Mouse (Mus musculus): Measurements from ENCODE around the gene Ltbp2. TPM values are rescaled to one million over a fixed set of nuclear protein-coding genes. Genes with fewer than 3 reads are reported as not detected.

Ltbp2 gene
- polyA plus RNA-seq, 1 experiment from 2014 or later, result 1.0 TPM

DNA sequence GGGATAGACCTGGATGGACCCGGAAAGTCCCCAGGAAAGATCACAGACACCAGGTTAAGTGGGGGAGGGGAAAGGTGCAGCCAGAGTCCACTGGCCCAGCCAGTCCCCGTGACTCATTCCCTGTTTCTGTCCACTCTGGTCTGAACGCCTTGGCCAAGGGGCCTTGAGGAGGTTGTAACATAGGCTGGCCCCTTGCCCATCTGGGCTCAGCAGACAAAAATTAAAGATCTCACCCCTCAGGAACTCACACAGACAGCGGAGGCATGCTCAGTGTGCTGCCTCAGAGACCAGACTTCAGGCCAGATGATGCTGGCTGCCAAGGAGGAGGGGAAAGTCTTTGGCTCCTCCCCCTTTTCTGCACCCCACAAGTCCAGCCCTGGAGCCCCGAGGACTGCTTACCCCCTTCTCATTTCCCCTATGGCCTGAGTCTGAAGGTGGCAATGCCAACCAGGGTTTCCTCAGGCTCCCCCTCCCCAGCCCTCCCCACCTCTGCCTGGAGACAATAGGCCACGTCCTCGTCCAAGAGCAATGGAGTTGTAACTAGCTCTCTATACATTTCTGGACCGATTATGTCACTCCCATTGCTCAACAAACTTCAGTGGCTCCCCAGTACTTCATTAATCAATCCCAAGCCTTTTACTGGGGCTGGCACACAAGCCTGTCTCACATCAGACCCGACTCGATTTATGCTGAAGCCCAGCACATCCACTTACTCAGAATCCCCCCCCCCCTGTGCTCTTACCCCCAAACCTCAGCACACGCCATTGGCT is 9.0 kb upstream of the Ltbp2 start:
- H3K27ac ChIP-seq (ENCODE audit: low read depth), result no peak overlapping the region
- H3K4me1 ChIP-seq (replicated peaks; ENCODE audit: control insufficient read depth, insufficient read depth, low read length), result no peaks in the 10 kb centered on the region
- H3K4me3 ChIP-seq (ENCODE audit: low read depth, low read length), result no peak overlapping the region
- no peaks in the 10 kb centered on the region for H3K36me3 ChIP-seq (ENCODE audit: control insufficient read depth, insufficient read depth, low read length)
- H3K4me2 ChIP-seq (ENCODE audit: low read length), result no peak overlapping the region
- no peak for ATAC-seq (replicated peaks; ENCODE audit: low FRiP score, low TSS enrichment, low read depth)
- no peak overlapping the region for H3K9ac ChIP-seq (ENCODE audit: low read length)
- H3K27me3 ChIP-seq (replicated peaks; ENCODE audit: control insufficient read depth, insufficient read depth, low read length), result no peaks in the 10 kb centered on the region; the same call in 1 of the 2 replicates
- WGBS, result 61% methylated on average over 11 of the region's 11 CpGs
- H3K9me3 ChIP-seq (ENCODE audit: control insufficient read depth, low read length), result no peaks in the 10 kb centered on the region
- no peak for DNase-seq (ENCODE audit: low spot score)

DNA sequence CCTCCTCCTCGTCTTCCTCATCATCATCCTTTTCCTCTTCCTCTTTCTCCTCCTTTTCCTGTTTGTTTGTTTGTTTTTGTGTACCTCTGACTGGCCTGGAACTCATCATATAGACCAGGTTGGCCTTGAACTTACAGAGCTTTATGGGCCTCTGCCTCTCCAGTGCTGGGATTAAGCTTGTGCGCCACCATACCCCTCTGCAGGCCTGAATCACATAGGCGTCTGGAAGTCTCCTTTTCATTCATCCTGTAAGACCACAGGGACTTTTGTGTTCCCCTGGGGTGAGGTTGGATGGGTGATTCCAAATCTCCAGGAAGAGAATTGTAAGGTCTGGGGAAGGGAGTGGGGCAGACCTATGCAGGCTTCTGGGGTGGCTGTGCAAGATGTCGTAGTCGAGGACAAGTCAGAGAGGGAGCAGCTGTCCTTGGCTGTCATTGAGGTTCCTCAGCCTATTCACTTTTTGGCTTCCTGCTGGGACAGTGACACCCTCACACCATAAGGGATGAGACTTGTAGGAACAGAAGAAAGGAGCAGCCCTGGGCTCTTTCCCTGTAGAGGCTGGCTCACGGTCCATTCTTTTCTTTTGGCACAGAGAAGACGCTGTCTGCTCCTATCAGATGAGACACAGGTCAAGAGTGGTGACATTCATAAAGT is 8.2 kb upstream of the Ltbp2 start:
- Histone ChIP-seq H3K27me3 (replicated peaks; ENCODE audit: control insufficient read depth, insufficient read depth, low read length) (no peaks in the 10 kb centered on the region; the same call in 1 of the 2 replicates), H3K9ac (ENCODE audit: low read length) (no peak overlapping the region), H3K4me1 (replicated peaks; ENCODE audit: control insufficient read depth, insufficient read depth, low read length) (no peaks in the 10 kb centered on the region), H3K36me3 (ENCODE audit: control insufficient read depth, insufficient read depth, low read length) (no peaks in the 10 kb centered on the region), H3K4me2 (ENCODE audit: low read length) (no peak overlapping the region), H3K4me3 (ENCODE audit: low read depth, low read length) (no peak overlapping the region), H3K27ac (ENCODE audit: low read depth) (no peak overlapping the region), H3K9me3 (ENCODE audit: control insufficient read depth, low read length) (no peaks in the 10 kb centered on the region)
- no peak for DNase-seq (ENCODE audit: low spot score)
- 79% methylated on average over 7 of the region's 7 CpGs for WGBS
- no peak for ATAC-seq (replicated peaks; ENCODE audit: low FRiP score, low TSS enrichment, low read depth)

DNA sequence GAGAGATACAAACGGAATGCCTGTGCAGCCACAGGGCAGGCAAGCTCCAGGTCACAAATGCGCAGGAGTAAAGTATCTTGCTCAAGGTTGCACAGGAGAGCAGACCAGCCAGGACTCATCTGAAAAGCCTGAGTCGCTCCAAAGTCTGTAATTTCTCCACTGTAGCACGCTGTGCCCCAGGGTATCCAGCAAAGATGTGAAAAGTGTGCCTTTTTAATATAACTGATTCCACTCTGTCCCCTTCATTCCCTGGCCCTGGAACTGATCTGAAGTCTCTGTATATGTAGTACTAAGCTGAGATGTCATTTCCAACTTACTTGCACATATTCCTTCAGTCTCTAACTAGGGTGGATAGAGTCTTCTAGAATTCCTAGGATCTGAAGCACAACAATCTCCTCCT is 6.5 kb upstream of the Ltbp2 start:
- ATAC-seq (replicated peaks; ENCODE audit: low FRiP score, low TSS enrichment, low read depth), result no peak
- no peak for DNase-seq (ENCODE audit: low spot score)
- Histone ChIP-seq H3K36me3 (ENCODE audit: control insufficient read depth, insufficient read depth, low read length) (no peaks in the 10 kb centered on the region), H3K9me3 (ENCODE audit: control insufficient read depth, low read length) (no peaks in the 10 kb centered on the region), H3K27ac (ENCODE audit: low read depth) (no peak overlapping the region), H3K4me2 (ENCODE audit: low read length) (no peak overlapping the region), H3K9ac (ENCODE audit: low read length) (no peak overlapping the region), H3K27me3 (replicated peaks; ENCODE audit: control insufficient read depth, insufficient read depth, low read length) (peaks cover 14% of the 10 kb centered on the region), H3K4me3 (ENCODE audit: low read depth, low read length) (no peak overlapping the region), H3K4me1 (replicated peaks; ENCODE audit: control insufficient read depth, insufficient read depth, low read length) (no peaks in the 10 kb centered on the region)
- 83% methylated on average over 4 of the region's 4 CpGs for WGBS

DNA sequence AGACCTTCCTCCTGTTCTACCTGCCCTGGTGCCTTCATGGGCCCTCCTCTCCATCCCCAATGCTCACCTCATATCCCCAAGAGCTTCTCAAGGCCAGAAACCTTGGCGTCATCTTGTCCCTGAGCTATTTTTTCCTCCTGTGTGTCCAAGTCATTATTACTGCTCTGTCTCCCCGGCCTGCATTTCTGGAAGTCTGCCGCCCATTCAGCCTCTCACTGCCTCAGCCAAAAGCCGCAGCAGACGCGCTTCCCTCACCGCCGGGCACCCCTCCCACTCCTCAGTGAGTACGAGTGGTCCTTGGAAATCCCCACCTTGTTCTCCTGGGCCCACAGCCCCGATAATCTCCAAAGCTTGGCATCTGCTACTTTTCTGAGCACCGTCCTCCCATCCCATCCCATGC is 3.8 kb upstream of the Ltbp2 start:
- H3K36me3 ChIP-seq (ENCODE audit: control insufficient read depth, insufficient read depth, low read length), result no peaks in the 10 kb centered on the region
- DNase-seq (ENCODE audit: low spot score) (no peak), ATAC-seq (replicated peaks; ENCODE audit: low FRiP score, low TSS enrichment, low read depth) (no peak)
- H3K27ac ChIP-seq (ENCODE audit: low read depth), result no peak overlapping the region
- no peak overlapping the region for H3K9ac ChIP-seq (ENCODE audit: low read length)
- no peak overlapping the region for H3K4me3 ChIP-seq (ENCODE audit: low read depth, low read length)
- peaks cover 13% of the 10 kb centered on the region for H3K4me1 ChIP-seq (replicated peaks; ENCODE audit: control insufficient read depth, insufficient read depth, low read length)
- H3K9me3 ChIP-seq (ENCODE audit: control insufficient read depth, low read length), result no peaks in the 10 kb centered on the region
- no peak overlapping the region for H3K4me2 ChIP-seq (ENCODE audit: low read length)
- WGBS, result 56% methylated on average over 11 of the region's 11 CpGs
- peaks cover 41% of the 10 kb centered on the region for H3K27me3 ChIP-seq (replicated peaks; ENCODE audit: control insufficient read depth, insufficient read depth, low read length)

DNA sequence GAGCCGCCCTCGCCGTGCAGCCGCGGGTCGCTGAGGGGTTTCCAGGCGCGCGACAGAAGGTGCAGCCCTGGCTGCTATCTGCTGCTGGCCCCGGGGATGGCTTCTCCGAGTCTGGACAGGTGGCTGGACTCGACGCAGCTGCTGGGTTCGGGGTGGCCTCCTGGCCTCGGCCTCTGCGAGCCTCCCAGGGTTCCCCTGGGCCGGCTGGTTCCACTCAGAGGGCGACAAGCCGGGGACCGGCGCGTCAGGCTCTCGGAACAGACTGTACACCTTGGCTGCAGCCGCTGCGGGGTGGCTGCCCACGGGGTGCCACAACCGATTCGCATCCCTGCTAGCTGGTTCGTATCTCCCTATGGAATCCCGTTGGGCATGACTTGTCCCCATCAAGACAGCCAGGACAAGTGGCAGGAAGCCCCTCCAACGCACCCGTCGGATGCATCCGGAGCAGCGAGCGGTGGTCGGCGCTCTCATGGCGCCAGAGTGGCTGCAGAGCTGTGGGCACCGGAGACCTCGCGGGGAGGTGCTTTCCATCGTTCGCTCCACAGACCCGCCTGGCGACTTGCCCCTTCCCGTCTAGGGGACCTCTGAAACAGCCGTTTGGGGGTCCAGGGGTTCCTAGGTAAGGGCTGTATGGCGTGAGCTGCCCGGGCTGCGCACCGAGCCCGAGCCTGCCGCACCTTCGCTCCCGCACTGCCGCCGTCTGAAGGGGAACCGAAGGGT is 411 bp downstream of the Ltbp2 start:
- H3K27ac ChIP-seq (ENCODE audit: low read depth), result no peak overlapping the region
- peak overlapping the region; percentile 32 for H3K4me3 ChIP-seq (ENCODE audit: low read depth, low read length)
- no peaks in the 10 kb centered on the region for H3K36me3 ChIP-seq (ENCODE audit: control insufficient read depth, insufficient read depth, low read length)
- no peak overlapping the region for H3K9ac ChIP-seq (ENCODE audit: low read length)
- WGBS, result under 1% methylated on average over 59 of the region's 59 CpGs
- DNase-seq (ENCODE audit: low spot score) (no peak), ATAC-seq (replicated peaks; ENCODE audit: low FRiP score, low TSS enrichment, low read depth) (no peak; the same call in 1 of the 2 replicates)
- H3K9me3 ChIP-seq (ENCODE audit: control insufficient read depth, low read length), result no peaks in the 10 kb centered on the region
- H3K4me2 ChIP-seq (ENCODE audit: low read length), result peak overlapping the region; percentile 51
- peaks cover 13% of the 10 kb centered on the region for H3K4me1 ChIP-seq (replicated peaks; ENCODE audit: control insufficient read depth, insufficient read depth, low read length)
- H3K27me3 ChIP-seq (replicated peaks; ENCODE audit: control insufficient read depth, insufficient read depth, low read length), result peaks cover 61% of the 10 kb centered on the region

DNA sequence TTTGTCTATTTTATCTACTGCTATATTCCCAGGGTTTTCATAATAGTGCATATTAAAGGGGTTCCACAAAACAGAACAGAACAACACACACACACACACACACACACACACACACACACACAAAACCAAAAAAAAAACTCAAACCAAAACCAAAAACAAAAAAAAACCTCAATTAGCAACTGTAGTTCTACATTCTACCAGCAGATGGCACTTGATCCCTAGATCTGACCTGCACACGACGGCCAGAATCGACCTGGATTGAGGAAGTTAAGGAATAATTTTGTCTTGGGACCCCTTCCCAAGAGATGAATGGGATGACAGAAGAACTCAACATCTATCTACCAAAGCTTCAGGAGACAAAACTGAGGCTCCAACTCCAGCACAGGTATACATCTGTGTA is 2.9 kb downstream of the Ltbp2 start:
- Histone ChIP-seq H3K4me3 (ENCODE audit: low read depth, low read length) (no peak overlapping the region), H3K4me1 (replicated peaks; ENCODE audit: control insufficient read depth, insufficient read depth, low read length) (peaks cover 13% of the 10 kb centered on the region), H3K9me3 (ENCODE audit: control insufficient read depth, low read length) (no peaks in the 10 kb centered on the region), H3K36me3 (ENCODE audit: control insufficient read depth, insufficient read depth, low read length) (no peaks in the 10 kb centered on the region), H3K4me2 (ENCODE audit: low read length) (no peak overlapping the region), H3K27me3 (replicated peaks; ENCODE audit: control insufficient read depth, insufficient read depth, low read length) (peaks cover 56% of the 10 kb centered on the region), H3K9ac (ENCODE audit: low read length) (no peak overlapping the region), H3K27ac (ENCODE audit: low read depth) (no peak overlapping the region)
- 0% methylated on average over 3 of the region's 3 CpGs for WGBS
- ATAC-seq (replicated peaks; ENCODE audit: low FRiP score, low TSS enrichment, low read depth) (no peak), DNase-seq (ENCODE audit: low spot score) (no peak)

DNA sequence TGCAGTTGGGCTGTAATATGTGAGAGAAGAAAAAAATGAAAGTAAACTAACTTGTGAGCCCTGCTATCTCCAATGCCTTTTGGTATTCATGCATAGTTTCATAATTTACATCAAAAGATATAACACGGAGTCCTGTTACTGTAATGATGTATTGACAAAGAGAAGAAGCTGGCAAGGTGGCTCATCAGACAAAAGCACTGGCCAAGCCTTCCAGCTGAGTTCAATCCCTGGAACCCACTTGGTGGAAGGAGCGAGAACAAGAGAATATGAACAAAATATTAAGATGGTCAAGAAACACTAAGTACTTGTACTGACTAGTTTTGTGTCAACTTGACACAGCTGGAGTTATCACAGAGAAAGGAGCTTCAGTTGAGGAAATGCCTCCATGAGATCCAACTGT is 4.0 kb downstream of the Ltbp2 start:
- Histone ChIP-seq H3K4me1 (replicated peaks; ENCODE audit: control insufficient read depth, insufficient read depth, low read length) (peaks cover 13% of the 10 kb centered on the region), H3K36me3 (ENCODE audit: control insufficient read depth, insufficient read depth, low read length) (no peaks in the 10 kb centered on the region), H3K4me3 (ENCODE audit: low read depth, low read length) (no peak overlapping the region), H3K9ac (ENCODE audit: low read length) (no peak overlapping the region), H3K4me2 (ENCODE audit: low read length) (no peak overlapping the region), H3K27me3 (replicated peaks; ENCODE audit: control insufficient read depth, insufficient read depth, low read length) (peaks cover 45% of the 10 kb centered on the region), H3K27ac (ENCODE audit: low read depth) (no peak overlapping the region), H3K9me3 (ENCODE audit: control insufficient read depth, low read length) (no peaks in the 10 kb centered on the region)
- no peak for DNase-seq (ENCODE audit: low spot score)
- ATAC-seq (replicated peaks; ENCODE audit: low FRiP score, low TSS enrichment, low read depth), result no peak
- WGBS, result 66% methylated on average over 2 of the region's 2 CpGs

DNA sequence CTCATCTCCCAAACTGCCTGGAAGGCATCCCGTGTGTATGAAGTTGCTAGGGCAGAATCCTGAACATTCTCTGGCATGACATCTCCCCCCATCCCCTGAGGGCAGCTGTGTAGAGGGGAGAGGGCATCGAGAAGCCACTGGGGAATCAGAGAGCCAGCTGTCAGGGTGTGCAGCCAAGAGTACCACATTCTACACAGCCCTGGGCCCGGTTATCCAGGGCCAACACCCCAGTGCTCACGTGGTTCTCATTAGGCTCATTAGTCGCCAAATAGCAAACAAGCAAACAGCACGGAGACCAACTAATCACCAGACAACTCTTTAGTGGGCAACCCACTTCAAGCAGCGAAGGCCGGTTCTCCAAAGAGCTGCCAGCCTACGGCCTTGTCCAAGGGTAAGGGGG is 10.9 kb downstream of the Ltbp2 start:
- DNase-seq (ENCODE audit: low spot score), result no peak
- WGBS, result 81% methylated on average over 9 of the region's 9 CpGs
- no peak overlapping the region for H3K4me2 ChIP-seq (ENCODE audit: low read length)
- H3K27me3 ChIP-seq (replicated peaks; ENCODE audit: control insufficient read depth, insufficient read depth, low read length), result no peaks in the 10 kb centered on the region
- no peak overlapping the region for H3K4me3 ChIP-seq (ENCODE audit: low read depth, low read length)
- no peaks in the 10 kb centered on the region for H3K36me3 ChIP-seq (ENCODE audit: control insufficient read depth, insufficient read depth, low read length)
- no peak overlapping the region for H3K9ac ChIP-seq (ENCODE audit: low read length)
- 0 out of 2 replicates have a peak, but pooled peaks cover 3% of the 10 kb centered on the region for H3K4me1 ChIP-seq (replicated peaks; ENCODE audit: control insufficient read depth, insufficient read depth, low read length)
- H3K27ac ChIP-seq (ENCODE audit: low read depth), result no peak overlapping the region
- no peak for ATAC-seq (replicated peaks; ENCODE audit: low FRiP score, low TSS enrichment, low read depth)
- H3K9me3 ChIP-seq (ENCODE audit: control insufficient read depth, low read length), result no peaks in the 10 kb centered on the region
